Mouse (Mus musculus) kidney, adult 2 months (tissue): ENCODE measurements around the gene Frmd4a.

Experiments used
- CTCF ChIP-seq: fragments of 200-500 bp; conservative IDR thresholded peaks from 2 replicates; pipeline ENCODE4 v1.5.1; 2011; ENCODE audit warnings: low read depth, mild to moderate bottlenecking, control low read depth, low read length, moderate library complexity, mixed read lengths; ENCODE audit not compliant: insufficient read depth, insufficient read length
- POLR2A ChIP-seq: fragments of 200-500 bp; IDR thresholded peaks from one replicate; pipeline ENCODE4 v1.6.1; 2011; ENCODE audit warnings: low read depth, low read length, control low read depth

DNA sequence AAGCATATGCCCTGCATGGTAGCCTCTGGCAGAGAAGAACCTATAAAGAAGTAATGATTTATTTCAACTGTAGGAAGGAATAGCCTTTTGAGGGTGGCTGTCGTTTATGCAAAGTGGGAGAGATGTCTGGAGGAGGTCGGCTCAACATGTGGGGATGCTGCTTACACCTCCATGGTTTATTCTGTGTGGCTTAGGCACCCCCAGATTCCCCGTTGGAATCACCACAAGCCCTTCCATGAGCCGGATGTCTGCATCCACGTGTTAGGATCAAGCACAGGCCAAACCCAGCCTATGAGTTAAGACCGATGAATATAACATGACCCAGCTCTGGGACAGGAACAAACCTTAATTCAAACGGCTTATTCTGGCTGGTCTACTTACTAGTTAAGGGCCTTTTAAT lies 284.2 kb downstream of the Frmd4a start:
- TF ChIP-seq CTCF (no peak), POLR2A (no peak)
